Mouse (Mus musculus) neural tube, embryonic 12.5 days (tissue): Measurements from ENCODE around the gene Ufsp1. TPM values are rescaled to one million over a fixed set of nuclear protein-coding genes. Genes with fewer than 3 reads are reported as not detected.

Experiments used
- ATAC-seq: fragments of 200-750 bp; cut with Nextera tagmentation; 2 replicates; pipeline ENCODE4 v1.8.0; 2017; ENCODE audit warnings: low read depth, mild to moderate bottlenecking, moderate TSS enrichment, moderate library complexity; ENCODE audit not compliant: low FRiP score
- H3K27ac ChIP-seq: fragments of 300-500 bp; sonication (generic); 2 replicates; pipeline ENCODE4 v1.5.1; 2016
- H3K27me3 ChIP-seq: fragments of 300-500 bp; sonication (generic); replicated peaks from 2 replicates; pipeline ENCODE4 v1.6.1; 2016; ENCODE audit warnings: mild to moderate bottlenecking
- H3K36me3 ChIP-seq: fragments of 300-500 bp; sonication (generic); 2 replicates; pipeline ENCODE4 v1.6.1; 2016; ENCODE audit warnings: mild to moderate bottlenecking
- H3K4me1 ChIP-seq: fragments of 300-500 bp; sonication (generic); 2 replicates; pipeline ENCODE4 v1.6.1; 2016
- H3K4me2 ChIP-seq: fragments of 300-500 bp; sonication (generic); replicated peaks from 2 replicates; pipeline ENCODE4 v1.6.1; 2016; ENCODE audit warnings: mild to moderate bottlenecking
- H3K4me3 ChIP-seq: fragments of 300-500 bp; sonication (generic); 2 replicates; pipeline ENCODE4 v1.5.1; 2016
- H3K9ac ChIP-seq: fragments of 300-500 bp; sonication (generic); 2 replicates; pipeline ENCODE4 v1.6.1; 2016; ENCODE audit warnings: mild to moderate bottlenecking
- H3K9me3 ChIP-seq: fragments of 300-500 bp; sonication (generic); 2 replicates; pipeline ENCODE4 v1.6.1; 2016; ENCODE audit warnings: mild to moderate bottlenecking
- WGBS: fragments of 180-500 bp; shearing (Covaris S2); methylation state at CpG from one replicate; pipeline ENCODE4 v1.1.7; 2016; 5-methylcytosine and 5-hydroxymethylcytosine counted together
- polyA plus RNA-seq: library from polyadenylated mRNA; unstranded; fragments of >200 nt; fragmentation: Nextera tagmentation; extraction: Ambion mirVana; gene quantifications from 2 replicates; pipeline ENCODE4 v1.2.1, GENCODE M21; 2016

Gene Ufsp1
- polyA plus RNA-seq, 1 experiment from 2014 or later = 11.4 TPM

- Histone ChIP-seq H3K4me3 (peak overlapping the region; percentile 44), H3K27me3 (peaks cover 52% of the 10 kb centered on the region), H3K9ac (peak overlapping the region; percentile 67), H3K36me3 (no peaks in the 10 kb centered on the region), H3K27ac (no peak overlapping the region), H3K4me1 (peaks cover 31% of the 10 kb centered on the region), H3K9me3 (no peaks in the 10 kb centered on the region), H3K4me2 (peak overlapping the region; percentile 95)
- under 1% methylated on average over 52 of the region's 65 CpGs for WGBS
- ATAC-seq = no peak
These were observed 6.3 kb upstream of the Ufsp1 start for GRCm38 (mm10) chr5:137287953-137288743.

GRCm38 (mm10) chr5:137288999-137289470 lies 5.4 kb upstream of the Ufsp1 start:
- H3K4me3 ChIP-seq = peak overlapping the region; percentile 44
- no peaks in the 10 kb centered on the region for H3K9me3 ChIP-seq
- no peaks in the 10 kb centered on the region for H3K36me3 ChIP-seq
- no peak overlapping the region for H3K27ac ChIP-seq
- ATAC-seq = no peak
- H3K27me3 ChIP-seq = peaks cover 52% of the 10 kb centered on the region
- WGBS = 3% methylated on average over 25 of the region's 25 CpGs
- peaks cover 37% of the 10 kb centered on the region for H3K4me1 ChIP-seq
- H3K9ac ChIP-seq = 0 out of 2 replicates have a peak overlapping the region, but pooled peaks have one; percentile 67
- peak overlapping the region; percentile 95 for H3K4me2 ChIP-seq

- Histone ChIP-seq H3K27ac (no peak overlapping the region), H3K9ac (0 out of 2 replicates have a peak overlapping the region, but pooled peaks have one; percentile 5), H3K4me2 (peak overlapping the region; percentile 95), H3K9me3 (no peaks in the 10 kb centered on the region), H3K27me3 (peaks cover 52% of the 10 kb centered on the region), H3K4me3 (peak overlapping the region; percentile 44), H3K36me3 (no peaks in the 10 kb centered on the region), H3K4me1 (peaks cover 42% of the 10 kb centered on the region)
- 55% methylated on average over 13 of the region's 13 CpGs for WGBS
- no peak for ATAC-seq
These were observed 4.7 kb upstream of the Ufsp1 start for GRCm38 (mm10) chr5:137289591-137290365.

GRCm38 (mm10) chr5:137290677-137291076 lies 3.8 kb upstream of the Ufsp1 start:
- Histone ChIP-seq H3K4me3 (no peak overlapping the region), H3K27me3 (peaks cover 52% of the 10 kb centered on the region), H3K27ac (no peak overlapping the region), H3K4me2 (0 out of 2 replicates have a peak overlapping the region, but pooled peaks have one; percentile 6), H3K4me1 (peaks cover 49% of the 10 kb centered on the region), H3K9ac (0 out of 2 replicates have a peak overlapping the region, but pooled peaks have one; percentile 5), H3K36me3 (peaks cover 8% of the 10 kb centered on the region), H3K9me3 (no peaks in the 10 kb centered on the region)
- 22% methylated on average over 15 of the region's 15 CpGs for WGBS
- ATAC-seq = no peak

GRCm38 (mm10) chr5:137291381-137291926 lies 3.0 kb upstream of the Ufsp1 start:
- H3K36me3 ChIP-seq = peaks cover 16% of the 10 kb centered on the region
- no peak overlapping the region for H3K9ac ChIP-seq
- peaks cover 49% of the 10 kb centered on the region for H3K4me1 ChIP-seq
- 78% methylated on average over 15 of the region's 15 CpGs for WGBS
- ATAC-seq = no peak
- no peak overlapping the region; the same call in 1 of the 2 replicates for H3K4me2 ChIP-seq
- no peak overlapping the region for H3K4me3 ChIP-seq
- H3K27me3 ChIP-seq = peaks cover 52% of the 10 kb centered on the region
- H3K27ac ChIP-seq = no peak overlapping the region
- no peaks in the 10 kb centered on the region for H3K9me3 ChIP-seq

- ATAC-seq = no peak
- Histone ChIP-seq H3K9ac (peak overlapping the region; percentile 66), H3K4me1 (peaks cover 34% of the 10 kb centered on the region), H3K9me3 (no peaks in the 10 kb centered on the region), H3K4me3 (peak overlapping the region; percentile 51), H3K27ac (no peak overlapping the region), H3K36me3 (peaks cover 34% of the 10 kb centered on the region), H3K27me3 (peaks cover 38% of the 10 kb centered on the region), H3K4me2 (peak overlapping the region; percentile 96)
- 0% methylated on average over 15 of the region's 15 CpGs for WGBS
These were observed 1.1 kb upstream of the Ufsp1 start for GRCm38 (mm10) chr5:137293282-137293681.

- Histone ChIP-seq H3K4me2 (peak overlapping the region; percentile 96), H3K36me3 (peaks cover 49% of the 10 kb centered on the region), H3K27ac (peak overlapping the region; percentile 82), H3K4me3 (peak overlapping the region; percentile 51), H3K9me3 (no peaks in the 10 kb centered on the region), H3K27me3 (peaks cover 24% of the 10 kb centered on the region), H3K4me1 (peaks cover 25% of the 10 kb centered on the region), H3K9ac (peak overlapping the region; percentile 79)
- ATAC-seq = peak; percentile 64
- WGBS = 6% methylated on average over 18 of the region's 18 CpGs
These were observed 290 bp downstream of the Ufsp1 start for GRCm38 (mm10) chr5:137294744-137295093.

GRCm38 (mm10) chr5:137295296-137295695 lies 867 bp downstream of the Ufsp1 start:
- Histone ChIP-seq H3K9ac (peak overlapping the region; percentile 79), H3K36me3 (peaks cover 55% of the 10 kb centered on the region), H3K4me2 (peak overlapping the region; percentile 96), H3K4me3 (0 out of 2 replicates have a peak overlapping the region, but pooled peaks have one; percentile 51), H3K9me3 (no peaks in the 10 kb centered on the region), H3K27me3 (peaks cover 18% of the 10 kb centered on the region), H3K4me1 (peaks cover 25% of the 10 kb centered on the region), H3K27ac (0 out of 2 replicates have a peak overlapping the region, but pooled peaks have one; percentile 82)
- 80% methylated on average over 9 of the region's 9 CpGs for WGBS
- ATAC-seq = no peak

- H3K4me3 ChIP-seq = no peak overlapping the region
- H3K36me3 ChIP-seq = peaks cover 59% of the 10 kb centered on the region
- ATAC-seq = no peak
These were observed 1.3 kb downstream of the Ufsp1 start for GRCm38 (mm10) chr5:137295712-137296111.

GRCm38 (mm10) chr5:137297126-137297525 lies 2.7 kb downstream of the Ufsp1 start:
- Histone ChIP-seq H3K36me3 (peaks cover 72% of the 10 kb centered on the region), H3K27ac (no peak overlapping the region), H3K4me1 (peaks cover 25% of the 10 kb centered on the region), H3K27me3 (peaks cover 2% of the 10 kb centered on the region; the same call in 1 of the 2 replicates), H3K4me2 (no peak overlapping the region), H3K4me3 (no peak overlapping the region), H3K9ac (no peak overlapping the region), H3K9me3 (no peaks in the 10 kb centered on the region)
- WGBS = 90% methylated on average over 14 of the region's 14 CpGs
- no peak for ATAC-seq

More at GRCm38 (mm10) chr5:137295712-137296111, 1.3 kb downstream of the Ufsp1 start:
- 0 out of 2 replicates have a peak overlapping the region, but pooled peaks have one; percentile 79 for H3K9ac ChIP-seq
- peaks cover 14% of the 10 kb centered on the region for H3K27me3 ChIP-seq
- H3K4me1 ChIP-seq = peaks cover 25% of the 10 kb centered on the region
- peak overlapping the region; percentile 96; the same call in 1 of the 2 replicates for H3K4me2 ChIP-seq
- 94% methylated on average over 15 of the region's 15 CpGs for WGBS
- H3K9me3 ChIP-seq = no peaks in the 10 kb centered on the region
- no peak overlapping the region for H3K27ac ChIP-seq

GRCm38 (mm10) chr5:137299240-137299639 lies 4.8 kb downstream of the Ufsp1 start:
- Histone ChIP-seq H3K27me3 (no peaks in the 10 kb centered on the region), H3K4me2 (no peak overlapping the region), H3K9me3 (no peaks in the 10 kb centered on the region), H3K36me3 (peaks cover 90% of the 10 kb centered on the region), H3K27ac (no peak overlapping the region), H3K4me3 (no peak overlapping the region), H3K4me1 (peaks cover 13% of the 10 kb centered on the region), H3K9ac (no peak overlapping the region)
- no peak for ATAC-seq
- 95% methylated on average over 7 of the region's 7 CpGs for WGBS
